Mouse (Mus musculus) cerebellum, adult 9-11 months (tissue): ENCODE measurements at regions not wholly inside any gene's neighbourhood (a gene's known extent, or its start where the extent isn't known, plus 50 kb on each side); places are given as distances from the start of the nearest gene placed in this dataset.

Experiments used
- DNase-seq: peaks from one replicate; pipeline ENCODE4 v3.0.0; 2022

DNA sequence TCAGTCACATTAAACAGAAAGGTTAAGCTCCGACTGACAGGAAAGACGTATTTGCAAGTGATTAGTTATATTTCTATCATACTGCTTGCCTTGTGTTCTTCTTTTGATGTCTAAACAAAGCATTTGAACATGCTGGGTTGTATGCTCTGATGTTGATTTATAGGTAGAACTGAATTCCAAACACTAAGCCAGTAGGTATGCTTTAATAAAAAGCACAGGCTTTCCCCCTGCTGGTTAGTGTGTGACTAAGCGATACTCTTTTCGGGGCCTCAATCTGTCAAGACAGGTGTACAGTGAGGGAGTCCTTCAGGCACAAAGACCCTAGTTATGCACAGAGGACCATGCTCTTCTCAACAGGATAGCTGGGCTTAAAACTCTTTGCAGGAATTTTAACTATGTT lies 119.1 kb upstream of the Defb41 start:
- DNase-seq, result no peak

DNA sequence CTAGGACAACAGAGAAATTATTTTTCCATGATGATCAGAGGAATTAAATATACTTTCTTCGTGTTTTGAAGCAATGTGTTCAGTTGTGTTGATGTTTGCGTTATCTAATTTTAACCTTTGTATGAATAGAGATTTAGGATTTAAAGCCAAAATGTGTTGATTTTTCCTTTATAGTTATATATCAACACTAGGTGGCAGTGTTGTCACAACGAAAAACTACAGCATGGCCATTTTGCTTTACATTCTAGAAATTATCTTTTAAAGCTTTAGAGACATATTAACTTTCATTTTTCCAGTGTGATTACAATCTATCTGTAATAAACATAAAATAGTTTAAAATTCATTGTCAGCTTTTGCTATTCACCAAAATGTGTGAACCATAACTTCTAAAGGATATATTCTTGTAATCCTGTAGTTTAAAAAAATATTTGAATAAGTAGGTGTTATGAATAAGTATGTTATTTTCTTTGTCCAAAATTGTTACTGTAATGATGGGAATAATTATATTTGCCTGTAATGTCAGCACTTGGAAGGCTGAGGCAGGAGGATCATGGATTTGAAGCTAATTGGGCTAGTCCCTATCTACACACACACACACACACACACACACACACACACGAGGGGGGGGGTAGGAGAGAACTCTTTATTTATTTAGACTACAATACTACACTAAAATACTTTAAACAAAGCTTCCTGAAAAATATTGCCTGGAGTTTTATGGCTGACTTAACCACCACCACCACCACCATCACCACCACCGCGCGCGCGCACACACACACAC lies 95.2 kb upstream of the Defb41 start:
- DNase-seq, result no peak

DNA sequence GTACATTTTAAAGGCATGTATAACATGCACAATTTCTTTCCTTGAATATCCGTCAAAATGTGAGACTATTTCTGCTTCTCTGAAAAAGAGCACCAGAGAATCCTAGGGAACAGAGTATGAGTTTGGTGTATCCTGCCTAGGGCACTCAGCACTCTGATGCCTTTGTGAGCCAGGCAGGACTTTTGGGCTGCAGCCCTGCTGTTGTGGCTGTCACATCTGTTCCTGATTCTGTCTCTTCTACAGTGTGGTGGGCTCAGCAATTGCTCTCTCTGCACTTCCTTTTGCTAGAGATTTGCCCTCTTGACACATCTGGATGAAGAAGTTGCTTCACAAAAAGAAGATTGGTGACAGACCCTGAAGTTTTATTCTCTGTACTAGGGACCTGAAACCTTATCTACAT lies 73.9 kb upstream of the Defb41 start:
- no peak for DNase-seq
